Mouse (Mus musculus) E14TG2a.4 (cell line): ENCODE measurements around the gene Gm20662.

Experiments
- H3K27me3 ChIP-seq: 2 replicates; pipeline ENCODE4 v1.6.1; 2014; ENCODE audit warnings: low read length, control low read depth; ENCODE audit not compliant: insufficient read depth
- H3K36me3 ChIP-seq: 2 replicates; pipeline ENCODE4 v1.6.1; 2014; ENCODE audit warnings: low read length, control low read depth; ENCODE audit not compliant: insufficient read depth
- H3K4me1 ChIP-seq: replicated peaks from 2 replicates; pipeline ENCODE4 v1.6.1; 2014; ENCODE audit warnings: low read depth, low read length, control low read depth
- H3K4me3 ChIP-seq: replicated peaks from 2 replicates; pipeline ENCODE4 v1.5.1; 2014; ENCODE audit warnings: mild to moderate bottlenecking, low read length
- H3K9me3 ChIP-seq: 2 replicates; pipeline ENCODE4 v1.6.1; 2014; ENCODE audit warnings: low read length, control low read depth
- CTCF ChIP-seq: conservative IDR thresholded peaks from 2 replicates; pipeline ENCODE4 v1.5.1; 2014; ENCODE audit warnings: low read length
- NANOG ChIP-seq: IDR thresholded peaks from 2 replicates; pipeline ENCODE4 v1.6.1; 2014; ENCODE audit warnings: borderline replicate concordance, low read length, mixed read lengths
- POU5F1 ChIP-seq: IDR thresholded peaks from 2 replicates; pipeline ENCODE4 v1.6.1; 2014; ENCODE audit warnings: low read length, borderline replicate concordance

Gm20662 gene

GRCm38 (mm10) chr9:108071801-108072200 is 75.7 kb downstream of the Gm20662 start:
- H3K27me3 ChIP-seq, result no peaks in the 10 kb centered on the region
- TF ChIP-seq POU5F1, result no peak
- no peak for TF ChIP-seq CTCF
- TF ChIP-seq NANOG, result no peak
- peaks cover 22% of the 10 kb centered on the region for H3K4me1 ChIP-seq
- no peaks in the 10 kb centered on the region for H3K9me3 ChIP-seq
- no peak overlapping the region for H3K4me3 ChIP-seq
- peaks cover 24% of the 10 kb centered on the region for H3K36me3 ChIP-seq

- H3K4me1 ChIP-seq, result peaks cover 25% of the 10 kb centered on the region
Observed at GRCm38 (mm10) chr9:108072481-108072924, 76.4 kb downstream of the Gm20662 start.

DNA sequence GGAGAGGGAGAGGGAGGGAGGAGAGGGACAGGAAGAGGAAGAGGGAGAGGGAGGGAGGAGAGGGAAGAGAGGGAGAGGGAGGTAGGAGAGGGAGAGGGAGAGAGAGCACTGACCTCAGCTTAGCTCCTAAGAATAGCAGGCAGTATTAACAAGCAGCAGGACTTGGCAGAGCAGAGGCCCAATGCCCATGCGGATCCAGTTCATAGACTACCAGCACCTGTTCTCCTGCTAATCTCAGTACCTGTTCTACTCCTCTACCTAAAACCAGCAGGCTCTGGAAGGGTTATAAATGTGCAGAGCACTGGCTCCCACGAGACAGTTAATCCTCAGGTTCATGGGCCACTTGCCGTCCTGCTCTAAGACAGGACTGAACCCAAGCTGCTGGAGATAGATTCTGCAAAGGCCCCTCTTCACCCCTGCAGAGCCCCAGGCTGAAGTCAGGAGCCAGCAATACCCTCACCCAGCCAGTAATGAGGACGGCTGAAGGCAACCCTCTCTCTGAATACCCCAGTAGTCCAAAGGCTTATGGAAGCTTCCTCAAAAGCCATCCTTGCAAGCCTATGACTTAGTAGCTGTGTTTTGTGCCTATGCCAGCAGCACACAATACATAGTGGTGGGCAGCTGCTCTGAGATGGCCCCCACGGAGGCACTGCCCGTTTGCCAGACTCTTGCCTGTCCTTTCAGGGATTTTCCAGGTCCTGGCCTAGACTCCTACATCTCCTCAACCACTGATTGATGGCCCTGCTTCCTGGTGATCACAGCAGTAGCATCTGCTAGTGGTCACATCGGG is 77.2 kb downstream of the Gm20662 start:
- peaks cover 28% of the 10 kb centered on the region for H3K36me3 ChIP-seq
- no peaks in the 10 kb centered on the region for H3K9me3 ChIP-seq
- no peak for TF ChIP-seq POU5F1
- no peak for TF ChIP-seq CTCF
- TF ChIP-seq NANOG, result no peak
- H3K4me1 ChIP-seq, result peaks cover 26% of the 10 kb centered on the region
- H3K4me3 ChIP-seq, result no peak overlapping the region
- no peaks in the 10 kb centered on the region for H3K27me3 ChIP-seq

More at GRCm38 (mm10) chr9:108072481-108072924, 76.4 kb downstream of the Gm20662 start:
- Histone ChIP-seq H3K4me3 (no peak overlapping the region), H3K27me3 (no peaks in the 10 kb centered on the region), H3K36me3 (peaks cover 28% of the 10 kb centered on the region), H3K9me3 (no peaks in the 10 kb centered on the region)
- no peak for TF ChIP-seq NANOG
- no peak for TF ChIP-seq POU5F1
- no peak for TF ChIP-seq CTCF

DNA sequence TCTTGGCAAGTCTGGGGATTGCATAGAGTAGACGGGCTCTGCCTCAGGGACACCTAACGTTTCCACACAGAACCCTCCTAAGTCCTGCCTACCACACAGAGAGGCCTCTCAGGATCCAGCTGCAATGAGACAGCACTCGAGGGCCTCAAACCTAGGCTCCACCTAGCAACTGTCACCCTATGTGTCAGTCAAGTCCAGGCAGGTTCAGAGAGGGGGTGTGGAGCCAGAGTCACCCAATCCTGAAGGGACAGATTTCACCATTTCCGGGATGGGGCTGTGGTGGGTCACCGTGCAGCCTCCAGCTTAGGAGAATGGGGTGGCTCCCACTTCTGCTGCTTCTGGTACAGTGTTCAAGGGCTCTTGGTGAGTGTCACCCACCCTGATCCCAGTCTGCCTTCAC is 84.0 kb downstream of the Gm20662 start, which contains the start of gene Mst1:
Mst1 (plus strand) TSS at position 269 of the 400 bp plus-strand sequence.
- Histone ChIP-seq H3K27me3 (peaks cover 36% of the 10 kb centered on the region), H3K36me3 (peaks cover 26% of the 10 kb centered on the region), H3K4me1 (peaks cover 53% of the 10 kb centered on the region), H3K9me3 (no peaks in the 10 kb centered on the region), H3K4me3 (peak within 1 kb of the TSS; percentile 89)
- TF ChIP-seq NANOG, result no peak
- no peak for TF ChIP-seq POU5F1
- no peak for TF ChIP-seq CTCF

DNA sequence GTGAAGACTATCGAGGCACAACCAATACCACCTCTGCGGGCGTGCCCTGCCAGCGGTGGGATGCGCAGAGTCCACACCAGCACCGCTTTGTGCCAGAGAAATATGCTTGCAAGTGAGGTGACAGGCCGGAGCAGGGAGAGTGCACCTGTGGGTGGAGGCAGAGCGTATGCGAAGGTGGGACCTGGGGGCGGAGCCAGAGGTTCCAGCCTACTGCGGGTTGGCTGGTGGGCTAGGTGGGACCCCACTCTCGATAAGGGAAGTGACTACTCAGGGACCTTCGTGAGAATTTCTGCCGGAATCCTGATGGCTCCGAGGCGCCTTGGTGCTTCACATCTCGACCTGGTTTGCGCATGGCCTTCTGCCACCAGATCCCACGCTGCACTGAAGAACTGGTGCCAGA is 86.4 kb downstream of the Gm20662 start:
- TF ChIP-seq POU5F1 (no peak), NANOG (no peak), CTCF (no peak)
- Histone ChIP-seq H3K9me3 (no peaks in the 10 kb centered on the region), H3K4me3 (peak overlapping the region; percentile 77), H3K27me3 (peaks cover 36% of the 10 kb centered on the region), H3K4me1 (peaks cover 48% of the 10 kb centered on the region), H3K36me3 (peaks cover 43% of the 10 kb centered on the region)

GRCm38 (mm10) chr9:108082988-108083431 is 86.9 kb downstream of the Gm20662 start, which contains the start of gene Rnf123:
Rnf123 (minus strand) TSS chr9:108083346.
- Histone ChIP-seq H3K27me3 (peaks cover 36% of the 10 kb centered on the region), H3K9me3 (no peaks in the 10 kb centered on the region)
- TF ChIP-seq POU5F1 (no peak), NANOG (no peak), CTCF (no peak)

DNA sequence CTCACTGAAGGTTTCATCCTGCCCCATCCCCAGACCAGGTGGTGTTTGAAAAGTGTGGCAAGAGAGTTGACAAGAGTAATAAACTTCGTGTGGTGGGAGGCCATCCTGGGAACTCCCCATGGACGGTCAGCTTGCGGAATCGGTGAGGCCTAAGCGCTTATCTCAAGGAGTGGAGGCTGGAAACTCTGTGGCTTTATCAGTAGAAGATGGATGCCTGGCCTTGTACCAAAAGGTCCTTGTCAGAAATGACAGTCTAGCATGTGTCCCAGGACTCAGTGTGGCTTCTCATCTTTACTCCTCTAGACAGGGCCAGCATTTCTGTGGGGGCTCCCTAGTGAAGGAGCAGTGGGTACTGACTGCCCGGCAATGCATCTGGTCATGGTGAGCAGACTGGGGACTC is 87.4 kb downstream of the Gm20662 start:
- Histone ChIP-seq H3K9me3 (no peaks in the 10 kb centered on the region), H3K36me3 (peaks cover 53% of the 10 kb centered on the region), H3K27me3 (peaks cover 36% of the 10 kb centered on the region), H3K4me1 (peaks cover 39% of the 10 kb centered on the region), H3K4me3 (no peak overlapping the region)
- TF ChIP-seq CTCF (no peak), POU5F1 (no peak), NANOG (no peak)

More at GRCm38 (mm10) chr9:108082988-108083431, 86.9 kb downstream of the Gm20662 start, which contains the start of gene Rnf123:
- peaks cover 47% of the 10 kb centered on the region for H3K36me3 ChIP-seq
- peaks cover 45% of the 10 kb centered on the region for H3K4me1 ChIP-seq
- peak within 1 kb of the TSS; percentile 77 for H3K4me3 ChIP-seq

- H3K4me1 ChIP-seq, result peaks cover 27% of the 10 kb centered on the region
- H3K36me3 ChIP-seq, result peaks cover 70% of the 10 kb centered on the region
- no peaks in the 10 kb centered on the region for H3K9me3 ChIP-seq
- peaks cover 26% of the 10 kb centered on the region for H3K27me3 ChIP-seq
- no peak overlapping the region for H3K4me3 ChIP-seq
- TF ChIP-seq CTCF (no peak), POU5F1 (no peak), NANOG (no peak)
Observed at GRCm38 (mm10) chr9:108085261-108085660, 89.1 kb downstream of the Gm20662 start.
